Mouse (Mus musculus): ENCODE data around the gene Sypl.

- TF ChIP-seq CTCF (conservative IDR thresholded peaks at IDR 0.05; ENCODE audit: insufficient read depth, insufficient read length, low read depth, low read length): no peak
- no peak for TF ChIP-seq POLR2A (IDR thresholded peaks at IDR 0.05; ENCODE audit: low read depth, low read length)
Measured at GRCm38 (mm10) chr12:32974893-32975292, 21.2 kb downstream of the Sypl start.

All from kidney, adult 2 months (tissue).